Mouse (Mus musculus): Measurements from ENCODE around the gene Slc38a6.

Gene Slc38a6

GRCm38 (mm10) chr12:73286287-73287092 lies at the start of gene Slc38a6, which contains the start of gene Trmt5:
Gene Slc38a6 (plus strand): TSS chr12:73286779.
Gene Trmt5 (minus strand): TSS chr12:73286710.
- peak; percentile 95 for ATAC-seq (ENCODE audit: low TSS enrichment)

- peak; percentile 89 for ATAC-seq (ENCODE audit: low TSS enrichment)
Measured at GRCm38 (mm10) chr12:73241960-73242359, 44.6 kb upstream of the Slc38a6 start.

- 0 out of 2 replicates have a peak, but pooled peaks have one; percentile 15 for ATAC-seq (ENCODE audit: low TSS enrichment)
Measured at GRCm38 (mm10) chr12:73245687-73246086, 40.9 kb upstream of the Slc38a6 start.

GRCm38 (mm10) chr12:73255006-73255405 lies 31.6 kb upstream of the Slc38a6 start:
- ATAC-seq (ENCODE audit: low TSS enrichment): no peak

- ATAC-seq (ENCODE audit: low TSS enrichment): 0 out of 2 replicates have a peak, but pooled peaks have one; percentile 64
Measured at GRCm38 (mm10) chr12:73259269-73259668, 27.3 kb upstream of the Slc38a6 start.

- ATAC-seq (ENCODE audit: low TSS enrichment): no peak
Measured at GRCm38 (mm10) chr12:73260339-73260738, 26.2 kb upstream of the Slc38a6 start.

GRCm38 (mm10) chr12:73265381-73265978 lies 21.1 kb upstream of the Slc38a6 start:
- ATAC-seq (ENCODE audit: low TSS enrichment): no peak

GRCm38 (mm10) chr12:73266597-73266996 lies 20.0 kb upstream of the Slc38a6 start:
- ATAC-seq (ENCODE audit: low TSS enrichment): no peak

- ATAC-seq (ENCODE audit: low TSS enrichment): no peak
Measured at GRCm38 (mm10) chr12:73268497-73268896, 18.1 kb upstream of the Slc38a6 start.

GRCm38 (mm10) chr12:73269531-73269930 lies 17.0 kb upstream of the Slc38a6 start:
- ATAC-seq (ENCODE audit: low TSS enrichment): no peak

GRCm38 (mm10) chr12:73269933-73270332 lies 16.6 kb upstream of the Slc38a6 start:
- no peak for ATAC-seq (ENCODE audit: low TSS enrichment)

- ATAC-seq (ENCODE audit: low TSS enrichment): no peak
Measured at GRCm38 (mm10) chr12:73274921-73275320, 11.7 kb upstream of the Slc38a6 start.

GRCm38 (mm10) chr12:73287609-73288008 lies 1.0 kb downstream of the Slc38a6 start:
- no peak for ATAC-seq (ENCODE audit: low TSS enrichment)

- ATAC-seq (ENCODE audit: low TSS enrichment): no peak
Measured at GRCm38 (mm10) chr12:73288626-73289025, 2.0 kb downstream of the Slc38a6 start.

GRCm38 (mm10) chr12:73294884-73295283 lies 8.3 kb downstream of the Slc38a6 start:
- ATAC-seq (ENCODE audit: low TSS enrichment): no peak

- ATAC-seq (ENCODE audit: low TSS enrichment): no peak
Measured at GRCm38 (mm10) chr12:73295505-73296140, 9.0 kb downstream of the Slc38a6 start.

- ATAC-seq (ENCODE audit: low TSS enrichment): peak; percentile 87
Measured at GRCm38 (mm10) chr12:73298621-73299020, 12.0 kb downstream of the Slc38a6 start.

GRCm38 (mm10) chr12:73300531-73300930 lies 14.0 kb downstream of the Slc38a6 start:
- ATAC-seq (ENCODE audit: low TSS enrichment): no peak

- no peak for ATAC-seq (ENCODE audit: low TSS enrichment)
Measured at GRCm38 (mm10) chr12:73304636-73305035, 18.1 kb downstream of the Slc38a6 start.

GRCm38 (mm10) chr12:73307750-73308149 lies 21.2 kb downstream of the Slc38a6 start:
- no peak for ATAC-seq (ENCODE audit: low TSS enrichment)

- ATAC-seq (ENCODE audit: low TSS enrichment): peak; percentile 79
Measured at GRCm38 (mm10) chr12:73308711-73309110, 22.1 kb downstream of the Slc38a6 start.

Data from frontal cortex, adult (tissue).